Mouse (Mus musculus): ENCODE measurements around the gene BC029722. TPM values are rescaled to one million over a fixed set of nuclear protein-coding genes. Genes with fewer than 3 reads are reported as not detected.

The BC029722 gene
- total RNA-seq, 2 experiments from 2014 or later = 24.8 to 25.7 TPM

- no peak for DNase-seq (ENCODE audit: low spot score)
These were observed 31.0 kb downstream of the BC029722 start for GRCm38 (mm10) chr2:155787949-155788931.

GRCm38 (mm10) chr2:155786905-155787304 lies 32.3 kb downstream of the BC029722 start:
- DNase-seq (ENCODE audit: low spot score) = no peak
- intact Hi-C loops (cut with DNase I) = no loop called here

More at GRCm38 (mm10) chr2:155787949-155788931, 31.0 kb downstream of the BC029722 start:
- intact Hi-C loops (cut with DNase I) = no loop called here

- DNase-seq (ENCODE audit: low spot score) = no peak
- intact Hi-C loops (cut with DNase I) = no loop called here
These were observed 34.7 kb downstream of the BC029722 start for GRCm38 (mm10) chr2:155784534-155784933.

GRCm38 (mm10) chr2:155779506-155779905 lies 39.7 kb downstream of the BC029722 start:
- DNase-seq (ENCODE audit: low spot score) = no peak
- intact Hi-C loops (cut with DNase I) = no loop called here

- intact Hi-C loops (cut with DNase I) = no loop called here
- no peak for DNase-seq (ENCODE audit: low spot score)
These were observed 40.2 kb downstream of the BC029722 start for GRCm38 (mm10) chr2:155779066-155779465.

GRCm38 (mm10) chr2:155778004-155778403 lies 41.2 kb downstream of the BC029722 start:
- intact Hi-C loops (cut with DNase I) = no loop called here
- DNase-seq (ENCODE audit: low spot score) = no peak

GRCm38 (mm10) chr2:155777688-155777985 lies 41.6 kb downstream of the BC029722 start:
- DNase-seq (ENCODE audit: low spot score) = no peak
- intact Hi-C loops (cut with DNase I) = no loop called here

GRCm38 (mm10) chr2:155776824-155777687 lies 42.2 kb downstream of the BC029722 start:
- intact Hi-C loops (cut with DNase I) = no loop called here
- DNase-seq (ENCODE audit: low spot score) = no peak

GRCm38 (mm10) chr2:155775685-155776263 lies 43.5 kb downstream of the BC029722 start:
- DNase-seq (ENCODE audit: low spot score) = no peak
- intact Hi-C loops (cut with DNase I) = no loop called here

GRCm38 (mm10) chr2:155774927-155775684 lies 44.1 kb downstream of the BC029722 start, which contains the start of gene Mmp24:
Gene Mmp24, plus strand, starts transcription at chr2:155775342.
- intact Hi-C loops (cut with DNase I) = no loop called here
- no peak for DNase-seq (ENCODE audit: low spot score)

GRCm38 (mm10) chr2:155774261-155774926 lies 44.8 kb downstream of the BC029722 start:
- DNase-seq (ENCODE audit: low spot score) = no peak
- intact Hi-C loops (cut with DNase I) = no loop called here

- no peak for DNase-seq (ENCODE audit: low spot score)
- intact Hi-C loops (cut with DNase I) = no loop called here
These were observed 45.6 kb downstream of the BC029722 start for GRCm38 (mm10) chr2:155773664-155774063.

Other genes starting within 250 kb of the BC029722 start
- gene Gss, start 226.6 kb downstream of the BC029722 start, total RNA-seq (2021) = 10 to 100 TPM; 13.4 to 13.9 TPM
- 10 to 100 TPM; 35.4 to 36.0 TPM for gene Myh7b, start 208.2 kb downstream of the BC029722 start, total RNA-seq (2021)
- gene Trpc4ap, start 127.0 kb downstream of the BC029722 start, total RNA-seq (2021) = 10 to 100 TPM; 82.1 to 82.5 TPM
- 1 to 10 TPM; 7.0 to 7.1 TPM for gene Edem2, start 90.0 kb downstream of the BC029722 start, total RNA-seq (2021)
- gene Gm17581, start 83.6 kb downstream of the BC029722 start, total RNA-seq (2021) = not detected
- gene Procr, start 68.3 kb downstream of the BC029722 start, total RNA-seq (2021) = 1 to 10 TPM; 3.5 to 4.7 TPM
- under 1 TPM in 1 of 2 experiments, not detected in 1; 0.08 TPM for gene Mmp24, start 44.1 kb downstream of the BC029722 start, total RNA-seq (2021)
- gene Eif6, start 7.5 kb upstream of the BC029722 start, total RNA-seq (2021) = 10 to 100 TPM; 51.1 to 52.0 TPM
- not detected for gene Fam83c, start 15.4 kb upstream of the BC029722 start, total RNA-seq (2021)
- gene Uqcc1, start 110.9 kb upstream of the BC029722 start, total RNA-seq (2021) = 100 to 1,000 TPM; 248 to 268 TPM
- not detected for gene Gm15557, start 121.3 kb upstream of the BC029722 start, total RNA-seq (2021)
- gene Gdf5, start 125.9 kb upstream of the BC029722 start, total RNA-seq (2021) = not detected
- gene Cep250, start 137.0 kb upstream of the BC029722 start, total RNA-seq (2021) = 1 to 10 TPM; 4.9 to 5.7 TPM
- under 1 TPM; 0.10 to 0.61 TPM for gene 6430550D23Rik, start 188.6 kb upstream of the BC029722 start, total RNA-seq (2021)
- gene Ergic3, start 188.6 kb upstream of the BC029722 start, total RNA-seq (2021) = 10 to 100 TPM; 59.4 to 62.7 TPM
- gene Fer1l4, start 233.5 kb upstream of the BC029722 start, total RNA-seq (2021) = not detected
- gene Spag4, start 245.7 kb upstream of the BC029722 start, total RNA-seq (2021) = 1 to 10 TPM in 1 of 2 experiments, under 1 TPM in 1; 0.75 to 1.4 TPM